Mouse (Mus musculus): ENCODE data around the gene Lcmt1.

- TF ChIP-seq CTCF (IDR thresholded peaks at IDR 0.05; ENCODE audit: insufficient read depth, low read length), result no peak
- no peak for TF ChIP-seq POLR2A (IDR thresholded peaks at IDR 0.05; ENCODE audit: borderline replicate concordance, extremely low read depth, low read depth, low read length)
These were observed 24.7 kb downstream of the Lcmt1 start for GRCm38 (mm10) chr7:123394271-123394670.
